Mouse (Mus musculus): ENCODE measurements around the gene Hoxa4. TPM values are rescaled to one million over a fixed set of nuclear protein-coding genes. Genes with fewer than 3 reads are reported as not detected.

The Hoxa4 gene
- total and polyA plus RNA-seq, 3 experiments = 0.19 TPM; not detected in 2

DNA sequence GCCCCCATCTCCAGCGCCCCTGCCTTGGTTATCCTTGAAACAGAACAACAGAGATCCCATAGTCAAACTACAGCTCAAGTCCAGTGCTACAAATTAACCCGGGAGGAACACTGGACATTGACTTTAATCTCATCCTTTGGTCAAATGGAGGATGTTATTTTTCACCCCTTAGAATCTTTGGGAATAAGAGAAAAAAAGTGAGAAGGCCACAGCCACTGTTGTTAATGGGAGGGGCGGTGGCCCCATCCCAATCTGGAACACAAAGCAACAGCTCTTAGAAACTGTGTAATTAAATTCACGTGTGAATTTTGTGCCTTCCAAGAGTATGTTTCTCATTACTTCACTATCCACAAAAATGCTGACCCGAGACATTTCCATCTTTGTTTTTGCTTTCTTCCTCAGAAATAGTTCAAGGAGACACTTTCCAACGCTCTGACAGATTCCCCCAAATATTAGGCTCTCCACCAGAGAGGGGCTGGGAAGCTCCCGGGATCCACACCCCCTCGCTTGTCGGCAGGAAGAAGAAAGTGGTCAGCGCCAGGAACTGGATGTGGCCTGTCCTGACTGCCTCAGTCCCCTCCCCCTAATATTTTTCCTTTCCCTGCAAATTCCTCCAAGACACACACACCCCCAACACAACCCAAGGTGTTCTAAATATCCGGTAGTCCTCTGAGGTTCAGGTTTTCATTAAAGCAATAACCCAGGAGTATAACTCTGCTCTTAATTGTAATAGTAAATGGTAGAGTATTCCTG, 36.1 kb upstream of the Hoxa4 start:
- Histone ChIP-seq H3K4me1 (ENCODE audit: control insufficient read depth in 1 of 2, insufficient read depth in 2 of 2) (no peaks in the 10 kb centered on the region), H3K27me3 (replicated peaks) (no peaks in the 10 kb centered on the region)

DNA sequence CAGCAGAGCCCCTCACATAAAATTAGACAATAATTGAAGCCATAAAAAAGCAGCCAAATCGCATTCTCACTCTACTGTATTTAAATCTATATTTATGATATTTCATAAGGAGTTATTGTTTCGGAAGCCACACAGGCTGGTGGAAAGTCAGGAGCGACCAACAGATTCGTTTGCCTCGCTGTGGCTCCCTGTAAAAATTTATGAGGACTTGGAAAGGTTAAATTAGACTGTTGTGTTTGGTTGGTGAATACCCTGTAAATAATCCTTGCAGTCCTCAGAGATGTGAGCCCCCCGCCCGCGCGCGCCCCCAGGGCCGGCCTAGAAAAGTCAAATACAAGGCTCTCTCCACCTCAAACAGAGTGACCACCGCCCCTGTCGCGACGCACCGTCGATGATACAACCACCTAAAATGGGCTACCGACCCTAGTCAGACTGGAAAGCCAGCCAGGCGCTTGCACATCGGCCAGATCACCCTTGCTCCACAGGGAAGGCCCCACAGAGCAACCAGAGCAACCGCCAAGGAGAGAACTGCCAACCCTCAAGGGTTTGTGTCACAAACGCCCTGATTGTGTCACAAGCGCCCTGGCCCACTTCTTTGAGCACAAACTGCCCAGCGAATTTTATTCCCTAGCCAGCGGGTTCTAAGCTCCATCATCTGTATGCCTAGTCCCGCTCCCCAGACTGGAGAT, 35.2 kb upstream of the Hoxa4 start:
- Histone ChIP-seq H3K36me3 (replicated peaks in 1 of 2; ENCODE audit: control insufficient read depth in 1 of 2, insufficient read depth in 1 of 2, low read length in 1 of 2) (peaks cover 5 to 32% of the 10 kb centered on the region in 2 experiments), H3K4me1 (ENCODE audit: control insufficient read depth in 1 of 2, insufficient read depth in 2 of 2) (peaks cover 0 to 6% of the 10 kb centered on the region in 2 experiments; a peak in 2 of 4 replicates), H3K9ac (ENCODE audit: insufficient read depth, low read depth) (no peak overlapping the region), H3K27me3 (replicated peaks) (no peaks in the 10 kb centered on the region), H3K27ac (ENCODE audit: insufficient read depth, low read depth) (no peak overlapping the region), H3K4me3 (replicated peaks in 1 of 3; ENCODE audit: low read depth in 2 of 3, low read length in 2 of 3, poor library complexity in 1 of 3) (no peak overlapping the region), H3K79me2 (replicated peaks; ENCODE audit: control insufficient read depth, extremely low read depth, insufficient read depth, poor library complexity, severe bottlenecking) (no peaks in the 10 kb centered on the region), H3K9me3 (replicated peaks; ENCODE audit: low read length) (peaks cover 25% of the 10 kb centered on the region), H3K4me2 (ENCODE audit: insufficient read depth, low read depth, poor library complexity, severe bottlenecking) (no peak overlapping the region)
- in situ Hi-C loops (cut with MboI; ENCODE audit: low pct_ligation_motif_present, low pct_unique_long_range_greater_than_20kb, low sequenced_read_pairs) = loop anchor here (10.0 kb wide), 2 partner anchors 642 to 1012 kb away; no protein-coding TSS in a partner anchor
- dilution Hi-C loops (cut with MboI; ENCODE audit: extremely low pct_ligation_motif_present, extremely low pct_unique_long_range_greater_than_20kb, low sequenced_read_pairs) = no loop called here
- TF ChIP-seq KAT2A (IDR thresholded peaks at IDR 0.05; ENCODE audit: insufficient replicate concordance, low read length) (no peak), MAX (IDR thresholded peaks at IDR 0.05; ENCODE audit: low read length) (no peak), MAFK (IDR thresholded peaks at IDR 0.05; ENCODE audit: insufficient replicate concordance, low read length) (no peak)
- DNase-seq (ENCODE audit: extremely low read depth) = no peak

More for the DNA sequence above, 36.1 kb upstream of the Hoxa4 start:
- no peak overlapping the region for H3K27ac ChIP-seq (ENCODE audit: insufficient read depth, low read depth)
- TF ChIP-seq IRF4 (IDR thresholded peaks at IDR 0.05; ENCODE audit: low read depth, low read length) (no peak), CHD2 (IDR thresholded peaks at IDR 0.05; ENCODE audit: low read length) (no peak), USF2 (conservative IDR thresholded peaks at IDR 0.05; ENCODE audit: low read depth, low read length) (no peak), CTCF (conservative IDR thresholded peaks at IDR 0.05 in 1 of 2, IDR thresholded peaks at IDR 0.05 in 1 of 2; ENCODE audit: low read depth in 2 of 2, low read length in 2 of 2) (no peak), MAFK (IDR thresholded peaks at IDR 0.05; ENCODE audit: insufficient replicate concordance, low read length) (no peak), SMC3 (IDR thresholded peaks at IDR 0.05; ENCODE audit: low read depth, low read length) (no peak), E2F4 (IDR thresholded peaks at IDR 0.05; ENCODE audit: insufficient replicate concordance, low read depth, low read length) (no peak)
- H3K9me3 ChIP-seq (replicated peaks; ENCODE audit: low read length) = peaks cover 32% of the 10 kb centered on the region
- H3K9ac ChIP-seq (ENCODE audit: insufficient read depth, low read depth) = no peak overlapping the region
- no peak overlapping the region for H3K4me3 ChIP-seq (replicated peaks in 1 of 3; ENCODE audit: low read depth in 2 of 3, low read length in 2 of 3, poor library complexity in 1 of 3)
- no peak for DNase-seq (ENCODE audit: extremely low read depth)
- in situ Hi-C loops (cut with MboI; ENCODE audit: low pct_ligation_motif_present, low pct_unique_long_range_greater_than_20kb, low sequenced_read_pairs) (loop anchor here (10.0 kb wide), 2 partner anchors 643 to 1013 kb away; no protein-coding TSS in a partner anchor), dilution Hi-C loops (cut with MboI; ENCODE audit: extremely low pct_ligation_motif_present, extremely low pct_unique_long_range_greater_than_20kb, low sequenced_read_pairs) (no loop called here)
- H3K4me2 ChIP-seq (ENCODE audit: insufficient read depth, low read depth, poor library complexity, severe bottlenecking) = no peak overlapping the region
- peaks cover 9 to 42% of the 10 kb centered on the region in 2 experiments for H3K36me3 ChIP-seq (replicated peaks in 1 of 2; ENCODE audit: control insufficient read depth in 1 of 2, insufficient read depth in 1 of 2, low read length in 1 of 2)
- H3K79me2 ChIP-seq (replicated peaks; ENCODE audit: control insufficient read depth, extremely low read depth, insufficient read depth, poor library complexity, severe bottlenecking) = no peaks in the 10 kb centered on the region

Measured in CH12.LX (cell line).